Mouse (Mus musculus) kidney, embryonic 16.5 days (tissue): ENCODE results near the gene Rpl13a. TPM values are rescaled to one million over a fixed set of nuclear protein-coding genes. Genes with fewer than 3 reads are reported as not detected.
A peak's percentile ranks its signal among the peaks of the same experiment; 100 is the strongest.

Experiments
- ATAC-seq: fragments of 200-750 bp; cut with Nextera tagmentation; 2 replicates; pipeline ENCODE4 v1.8.0; 2017; ENCODE audit warnings: moderate TSS enrichment; ENCODE audit not compliant: low FRiP score, low TSS enrichment
- H3K27ac ChIP-seq: fragments of 300-500 bp; sonication (generic); 2 replicates; pipeline ENCODE4 v1.5.1; 2014; ENCODE audit warnings: low read length
- H3K27me3 ChIP-seq: fragments of 300-500 bp; sonication (generic); 2 replicates; pipeline ENCODE4 v1.6.1; 2014; ENCODE audit warnings: low read length, control low read depth, mixed read lengths; ENCODE audit not compliant: insufficient read depth
- H3K36me3 ChIP-seq: fragments of 300-500 bp; sonication (generic); 2 replicates; pipeline ENCODE4 v1.6.1; 2014; ENCODE audit warnings: low read length, control low read depth, mixed read lengths; ENCODE audit not compliant: insufficient read depth
- H3K4me1 ChIP-seq: fragments of 300-500 bp; sonication (generic); 2 replicates; pipeline ENCODE4 v1.6.1; 2014; ENCODE audit warnings: low read length, control low read depth, mixed read lengths; ENCODE audit not compliant: insufficient read depth
- H3K4me2 ChIP-seq: fragments of 300-500 bp; sonication (generic); replicated peaks from 2 replicates; pipeline ENCODE4 v1.6.1; 2014; ENCODE audit warnings: low read depth, low read length
- H3K4me3 ChIP-seq: fragments of 300-500 bp; sonication (generic); 2 replicates; pipeline ENCODE4 v1.5.1; 2014; ENCODE audit warnings: mild to moderate bottlenecking, low read length
- H3K9ac ChIP-seq: fragments of 300-500 bp; sonication (generic); replicated peaks from 2 replicates; pipeline ENCODE4 v1.6.1; 2014; ENCODE audit warnings: low read length
- H3K9me3 ChIP-seq: fragments of 300-500 bp; sonication (generic); 2 replicates; pipeline ENCODE4 v1.6.1; 2016; ENCODE audit warnings: low read length, control low read depth
- whole genome bisulfite sequencing: fragments of 180-500 bp; shearing (Covaris S2); extraction: QIAGEN DNeasy Blood & Tissue Kit; methylation state at CpG from one replicate; pipeline ENCODE4 v1.1.7; 2014; 5-methylcytosine and 5-hydroxymethylcytosine counted together
- polyA plus RNA-seq: library from polyadenylated mRNA; unstranded; fragments of >200 nt; fragmentation: Nextera tagmentation; extraction: Ambion mirVana; gene quantifications from 2 replicates; pipeline ENCODE4 v1.2.1, GENCODE M21; 2015

Gene Rpl13a
- polyA plus RNA-seq, 1 experiment from 2014 or later = 1,083 TPM

DNA sequence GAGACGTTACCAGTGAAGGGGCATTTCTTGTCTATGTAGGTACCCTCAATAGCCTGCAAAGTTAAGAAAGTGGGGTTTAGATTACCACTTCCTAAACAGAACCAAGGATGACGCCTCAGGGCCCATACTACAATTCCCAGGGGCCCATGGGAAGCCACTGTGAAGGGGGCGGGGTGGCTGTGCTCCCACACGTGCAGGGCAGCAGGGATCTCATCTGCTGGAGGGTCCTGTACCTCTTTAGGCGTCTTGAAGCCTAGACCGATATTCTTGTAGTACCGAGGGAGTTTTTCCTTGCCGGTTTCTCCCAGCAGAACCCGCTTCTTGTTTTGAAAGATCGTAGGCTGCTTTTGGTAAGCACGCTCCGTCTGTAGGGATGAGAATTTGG is 5.4 kb downstream of the Rpl13a start:
- Histone ChIP-seq H3K4me2 (peak overlapping the region; percentile 73), H3K27ac (peak overlapping the region; percentile 90), H3K9me3 (no peaks in the 10 kb centered on the region), H3K4me1 (peaks cover 44% of the 10 kb centered on the region), H3K4me3 (peak overlapping the region; percentile 98), H3K36me3 (peaks cover 78% of the 10 kb centered on the region), H3K27me3 (no peaks in the 10 kb centered on the region), H3K9ac (peak overlapping the region; percentile 100)
- no peak for ATAC-seq
- 14% methylated on average over 12 of the region's 12 CpGs for WGBS

- Histone ChIP-seq H3K9me3 (no peaks in the 10 kb centered on the region), H3K27me3 (no peaks in the 10 kb centered on the region), H3K4me1 (peaks cover 50% of the 10 kb centered on the region), H3K36me3 (peaks cover 78% of the 10 kb centered on the region), H3K4me3 (peak overlapping the region; percentile 98), H3K4me2 (peak overlapping the region; percentile 73), H3K9ac (peak overlapping the region; percentile 100), H3K27ac (no peak overlapping the region)
- WGBS = 81% methylated on average over 15 of the region's 15 CpGs
- ATAC-seq = no peak
Measured at GRCm38 (mm10) chr7:45122561-45123185, 5.9 kb downstream of the Rpl13a start.

DNA sequence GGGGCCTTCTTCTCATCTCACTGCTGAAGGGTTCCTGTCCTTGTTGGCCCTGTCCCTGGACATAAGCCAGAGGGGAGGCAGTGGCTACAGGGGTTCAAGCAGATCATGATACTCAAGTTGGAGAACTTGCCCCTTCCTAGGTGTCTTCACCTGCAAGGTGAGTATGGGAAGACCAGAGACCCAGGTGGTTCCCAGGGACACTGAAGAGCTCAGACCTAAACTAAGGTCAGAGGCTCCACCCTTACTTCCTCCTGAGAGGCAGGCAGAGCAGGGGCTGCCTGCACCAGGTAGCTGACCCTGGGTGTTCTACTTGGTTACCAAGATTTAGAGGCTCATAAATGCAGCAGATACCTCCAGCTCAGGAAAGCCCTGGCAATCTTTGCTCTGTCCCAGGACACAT is 6.6 kb downstream of the Rpl13a start:
- Histone ChIP-seq H3K27ac (no peak overlapping the region), H3K9me3 (no peaks in the 10 kb centered on the region), H3K27me3 (no peaks in the 10 kb centered on the region), H3K4me3 (no peak overlapping the region), H3K36me3 (peaks cover 71% of the 10 kb centered on the region), H3K9ac (0 out of 2 replicates have a peak overlapping the region, but pooled peaks have one; percentile 20), H3K4me2 (no peak overlapping the region; the same call in 1 of the 2 replicates), H3K4me1 (peaks cover 45% of the 10 kb centered on the region)
- no peak for ATAC-seq

DNA sequence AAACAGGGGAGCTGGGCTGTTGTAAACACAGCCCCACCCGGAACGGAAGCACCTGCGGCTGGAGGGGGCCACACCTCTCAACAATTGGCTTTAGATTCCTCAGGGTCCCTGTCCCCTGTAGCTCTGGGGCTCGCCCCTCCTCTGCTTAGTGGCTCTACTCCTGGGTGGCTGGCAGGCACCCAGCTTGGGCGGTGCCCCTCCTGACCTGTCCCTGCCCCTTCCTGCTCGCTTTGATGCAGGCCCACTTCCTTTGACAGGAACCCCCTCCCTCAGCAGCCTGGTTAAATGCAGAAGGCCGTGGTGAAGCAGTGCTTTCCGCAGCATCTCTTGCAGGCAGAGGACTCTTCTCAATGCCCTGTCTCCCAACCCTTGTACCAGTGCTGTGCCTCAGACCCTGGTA is 7.2 kb downstream of the Rpl13a start:
- H3K4me3 ChIP-seq = no peak overlapping the region
- H3K27ac ChIP-seq = peak overlapping the region; percentile 10; the same call in 1 of the 2 replicates
- 65% methylated on average over 8 of the region's 8 CpGs for WGBS

DNA sequence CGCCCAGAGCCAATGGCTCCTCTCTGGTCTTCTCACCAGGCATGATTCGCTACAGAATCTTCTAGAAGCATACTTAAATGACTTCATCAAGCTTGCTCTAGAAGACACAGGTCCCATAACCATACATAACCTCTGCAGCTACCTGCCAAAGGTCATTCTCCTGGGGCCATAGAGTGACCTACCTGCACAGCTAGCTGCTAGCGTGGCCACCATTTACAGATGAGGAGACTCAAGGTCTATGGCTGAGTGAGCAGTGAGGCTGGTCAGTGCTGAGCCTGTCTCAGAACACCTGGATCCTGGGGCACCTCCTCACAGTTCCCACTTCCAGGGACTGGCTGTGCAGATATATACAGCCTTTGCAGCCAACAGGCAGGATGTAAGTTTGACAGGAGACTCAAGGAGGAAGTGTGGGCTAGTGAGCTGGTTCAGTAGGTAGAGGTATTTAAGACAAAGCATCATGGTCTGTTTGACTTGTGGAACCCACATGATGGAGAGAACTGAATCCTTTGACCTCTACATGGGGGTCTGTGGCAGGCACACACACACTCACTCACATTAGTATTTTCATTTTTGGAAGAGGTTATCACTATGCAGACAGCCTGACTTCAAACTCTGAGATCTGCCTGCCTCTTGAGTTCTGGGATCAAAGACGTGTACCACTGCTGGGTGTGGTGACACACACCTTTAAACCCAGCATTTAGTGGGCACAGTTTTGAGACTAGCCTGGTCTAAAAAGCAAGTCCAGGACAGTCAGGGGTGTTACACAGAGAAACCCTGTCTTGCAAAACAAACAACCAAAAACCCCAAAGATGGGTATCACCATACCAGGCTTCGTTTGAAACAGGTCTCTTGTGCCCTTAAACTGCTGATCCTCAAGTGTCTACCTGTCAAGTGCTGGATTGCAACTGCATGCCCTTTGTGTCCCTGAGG is 8.5 kb downstream of the Rpl13a start:
- WGBS = 81% methylated on average over 5 of the region's 5 CpGs
- Histone ChIP-seq H3K9ac (peak overlapping the region; percentile 2; the same call in 1 of the 2 replicates), H3K9me3 (no peaks in the 10 kb centered on the region), H3K27ac (no peak overlapping the region), H3K27me3 (no peaks in the 10 kb centered on the region), H3K4me3 (no peak overlapping the region), H3K4me1 (peaks cover 26% of the 10 kb centered on the region), H3K4me2 (no peak overlapping the region), H3K36me3 (peaks cover 52% of the 10 kb centered on the region)
- ATAC-seq = no peak

More for the DNA sequence above, 7.2 kb downstream of the Rpl13a start:
- no peaks in the 10 kb centered on the region for H3K27me3 ChIP-seq
- no peak for ATAC-seq
- peaks cover 40% of the 10 kb centered on the region for H3K4me1 ChIP-seq
- H3K4me2 ChIP-seq = no peak overlapping the region
- peaks cover 66% of the 10 kb centered on the region for H3K36me3 ChIP-seq
- H3K9ac ChIP-seq = 0 out of 2 replicates have a peak overlapping the region, but pooled peaks have one; percentile 20
- no peaks in the 10 kb centered on the region for H3K9me3 ChIP-seq

DNA sequence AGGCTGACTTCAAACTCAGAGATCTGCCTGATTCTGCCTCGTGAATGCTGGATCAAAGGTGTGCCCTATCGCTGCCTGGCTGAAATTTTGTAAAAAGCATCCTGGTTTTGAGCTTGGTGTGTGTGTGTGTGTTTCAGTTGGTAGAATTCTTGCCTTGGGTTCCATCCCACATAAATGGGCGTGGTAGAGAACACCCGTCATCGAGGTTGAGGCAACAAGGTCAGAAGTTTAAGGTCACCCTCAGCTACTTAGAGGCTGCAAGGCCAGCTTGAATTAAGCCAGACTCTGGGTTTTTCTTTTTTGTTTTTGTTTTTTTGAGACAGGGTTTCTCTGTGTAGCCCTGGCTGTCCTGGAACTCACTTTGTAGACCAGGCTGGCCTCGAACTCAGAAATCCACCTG is 10.2 kb downstream of the Rpl13a start:
- H3K9ac ChIP-seq = no peak overlapping the region
- no peaks in the 10 kb centered on the region for H3K9me3 ChIP-seq
- no peaks in the 10 kb centered on the region for H3K27me3 ChIP-seq
- H3K4me3 ChIP-seq = no peak overlapping the region
- H3K4me2 ChIP-seq = no peak overlapping the region
- peaks cover 47% of the 10 kb centered on the region for H3K36me3 ChIP-seq
- WGBS = 83% methylated on average over 6 of the region's 6 CpGs
- peak overlapping the region; percentile 17; the same call in 1 of the 2 replicates for H3K27ac ChIP-seq
- no peak for ATAC-seq
- peaks cover 20% of the 10 kb centered on the region for H3K4me1 ChIP-seq

DNA sequence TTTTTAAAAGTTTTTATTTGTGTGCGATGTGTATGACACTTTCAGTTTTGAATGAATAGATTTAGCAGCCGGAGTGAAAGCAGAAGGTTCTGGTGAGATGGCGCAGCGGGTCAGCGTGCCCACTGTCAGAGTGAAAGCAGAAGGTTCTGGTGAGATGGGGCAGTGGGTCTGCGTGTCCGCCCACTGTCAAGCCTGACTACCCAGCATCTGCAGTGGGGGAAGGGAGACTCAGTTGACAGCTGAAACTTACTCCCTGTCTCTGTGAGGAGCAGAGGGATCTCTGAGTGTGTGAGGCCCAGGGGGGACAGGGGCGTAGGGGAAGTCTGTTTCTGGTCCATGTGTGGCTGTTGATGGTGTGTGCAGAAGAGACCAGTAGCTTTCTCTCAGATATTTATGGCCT is 11.0 kb downstream of the Rpl13a start:
- no peaks in the 10 kb centered on the region for H3K9me3 ChIP-seq
- no peak overlapping the region for H3K4me3 ChIP-seq
- peaks cover 13% of the 10 kb centered on the region for H3K4me1 ChIP-seq
- 63% methylated on average over 8 of the region's 8 CpGs for WGBS
- H3K4me2 ChIP-seq = no peak overlapping the region
- H3K36me3 ChIP-seq = peaks cover 40% of the 10 kb centered on the region
- no peak overlapping the region for H3K9ac ChIP-seq
- ATAC-seq = no peak
- peak overlapping the region; percentile 17; the same call in 1 of the 2 replicates for H3K27ac ChIP-seq
- H3K27me3 ChIP-seq = no peaks in the 10 kb centered on the region

- Histone ChIP-seq H3K9me3 (no peaks in the 10 kb centered on the region), H3K4me3 (no peak overlapping the region), H3K36me3 (0 out of 2 replicates have a peak, but pooled peaks cover under 1% of the 10 kb centered on the region), H3K9ac (no peak overlapping the region; the same call in 1 of the 2 replicates), H3K27ac (no peak overlapping the region), H3K4me1 (0 out of 2 replicates have a peak, but pooled peaks cover 8% of the 10 kb centered on the region), H3K4me2 (no peak overlapping the region), H3K27me3 (no peaks in the 10 kb centered on the region)
- ATAC-seq = no peak
- 77% methylated on average over 2 of the region's 2 CpGs for WGBS
Measured at GRCm38 (mm10) chr7:45113476-45113875, 15.1 kb downstream of the Rpl13a start.

- Histone ChIP-seq H3K36me3 (no peaks in the 10 kb centered on the region), H3K4me3 (no peak overlapping the region), H3K27ac (no peak overlapping the region), H3K4me2 (no peak overlapping the region), H3K27me3 (no peaks in the 10 kb centered on the region), H3K4me1 (0 out of 2 replicates have a peak, but pooled peaks cover under 1% of the 10 kb centered on the region), H3K9ac (no peak overlapping the region), H3K9me3 (no peaks in the 10 kb centered on the region)
- ATAC-seq = no peak
- WGBS = 23% methylated on average over 3 of the region's 3 CpGs
Measured at GRCm38 (mm10) chr7:45112529-45112928, 16.0 kb downstream of the Rpl13a start.
